Mouse (Mus musculus) heart, embryonic 15.5 days (tissue): Measurements from ENCODE around the gene Pcdh9. TPM values are rescaled to one million over a fixed set of nuclear protein-coding genes. Genes with fewer than 3 reads are reported as not detected.

Source experiments
- ATAC-seq: fragments of 200-750 bp; cut with Nextera tagmentation; replicated peaks from 2 replicates; pipeline ENCODE4 v1.8.0; 2017; ENCODE audit warnings: low read depth, moderate TSS enrichment; ENCODE audit not compliant: insufficient number of reproducible peaks, insufficient read depth, low FRiP score
- H3K27ac ChIP-seq: fragments of 300-500 bp; sonication (generic); 2 replicates; pipeline ENCODE4 v1.5.1; 2015; ENCODE audit warnings: mild to moderate bottlenecking, inconsistent platforms
- H3K27me3 ChIP-seq: fragments of 300-500 bp; sonication (generic); 2 replicates; pipeline ENCODE4 v1.6.1; 2015; ENCODE audit warnings: inconsistent platforms
- H3K36me3 ChIP-seq: fragments of 300-500 bp; sonication (generic); 2 replicates; pipeline ENCODE4 v1.6.1; 2015; ENCODE audit warnings: mild to moderate bottlenecking, inconsistent platforms
- H3K4me1 ChIP-seq: fragments of 300-500 bp; sonication (generic); replicated peaks from 2 replicates; pipeline ENCODE4 v1.6.1; 2015; ENCODE audit warnings: inconsistent platforms
- H3K4me2 ChIP-seq: fragments of 300-500 bp; sonication (generic); 2 replicates; pipeline ENCODE4 v1.6.1; 2015; ENCODE audit warnings: inconsistent platforms, mild to moderate bottlenecking, moderate library complexity
- H3K4me3 ChIP-seq: fragments of 300-500 bp; sonication (generic); 2 replicates; pipeline ENCODE4 v1.5.1; 2015; ENCODE audit warnings: mild to moderate bottlenecking, inconsistent platforms
- H3K9ac ChIP-seq: fragments of 300-500 bp; sonication (generic); 2 replicates; pipeline ENCODE4 v1.6.1; 2015; ENCODE audit warnings: mild to moderate bottlenecking, inconsistent platforms
- H3K9me3 ChIP-seq: fragments of 300-500 bp; sonication (generic); replicated peaks from 2 replicates; pipeline ENCODE4 v1.6.1; 2016; ENCODE audit warnings: inconsistent platforms
- WGBS: fragments of 180-500 bp; shearing (Covaris S2); methylation state at CpG from one replicate; pipeline ENCODE4 v1.1.7; 2015; ENCODE audit warnings: mixed read lengths; 5-methylcytosine and 5-hydroxymethylcytosine counted together
- polyA plus RNA-seq: library from polyadenylated mRNA; unstranded; fragments of >200 nt; fragmentation: Nextera tagmentation; extraction: Ambion mirVana; gene quantifications from 2 replicates; pipeline ENCODE4 v1.2.1, GENCODE M21; 2015

Pcdh9 gene
- polyA plus RNA-seq, 1 experiment from 2014 or later, result 8.7 TPM

GRCm38 (mm10) chr14:93786234-93786633, 104.2 kb downstream of the Pcdh9 start:
- no peak overlapping the region for H3K4me3 ChIP-seq
- H3K4me2 ChIP-seq, result no peak overlapping the region
- WGBS, result 77% methylated on average over 4 of the region's 4 CpGs
- no peak overlapping the region for H3K9ac ChIP-seq
- no peaks in the 10 kb centered on the region for H3K9me3 ChIP-seq
- H3K27ac ChIP-seq, result no peak overlapping the region
- no peak for ATAC-seq
- no peaks in the 10 kb centered on the region for H3K27me3 ChIP-seq
- H3K36me3 ChIP-seq, result no peaks in the 10 kb centered on the region
- H3K4me1 ChIP-seq, result no peaks in the 10 kb centered on the region

DNA sequence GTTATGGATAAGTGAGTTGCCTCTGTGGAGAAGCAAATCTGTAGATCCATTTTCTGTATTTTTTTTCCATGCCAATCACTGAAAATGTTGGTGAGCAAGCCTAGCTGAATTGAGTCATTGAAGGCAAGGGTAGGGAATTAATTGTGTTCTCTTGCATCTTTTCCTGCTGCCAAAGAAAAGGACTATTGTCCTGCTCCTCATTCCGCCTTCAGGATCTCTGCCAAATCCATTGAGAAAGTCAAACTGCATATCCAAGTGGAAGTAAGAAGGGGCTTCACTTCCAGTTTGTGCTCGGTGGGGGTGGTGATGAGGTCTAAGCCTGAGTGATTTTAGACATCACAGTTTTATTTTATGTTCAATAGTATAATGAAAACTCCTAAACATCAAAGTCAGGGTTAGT, 105.4 kb downstream of the Pcdh9 start:
- Histone ChIP-seq H3K4me3 (no peak overlapping the region), H3K9me3 (no peaks in the 10 kb centered on the region), H3K36me3 (no peaks in the 10 kb centered on the region), H3K4me2 (no peak overlapping the region), H3K27me3 (no peaks in the 10 kb centered on the region), H3K4me1 (no peaks in the 10 kb centered on the region), H3K27ac (no peak overlapping the region), H3K9ac (no peak overlapping the region)
- WGBS, result 60% methylated on average over 2 of the region's 2 CpGs
- no peak for ATAC-seq

DNA sequence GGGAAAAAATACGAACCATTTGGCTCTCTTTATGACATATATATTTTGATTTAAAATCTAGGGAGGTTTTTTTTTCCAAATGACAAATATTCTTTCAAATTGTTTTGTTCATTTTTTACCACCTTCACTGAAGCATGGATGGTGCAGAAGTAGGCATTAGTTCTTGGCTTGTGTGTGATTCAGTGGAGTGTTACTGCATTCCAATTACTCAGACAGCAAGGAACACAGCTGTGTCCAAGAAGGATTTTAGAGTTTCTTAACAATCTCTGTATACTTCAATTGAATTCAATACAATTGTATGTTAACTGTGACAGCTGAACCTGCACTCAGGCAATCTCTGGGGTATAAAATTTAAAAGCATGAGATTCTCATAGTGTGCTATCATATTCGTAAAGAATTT, 127.6 kb downstream of the Pcdh9 start:
- no peaks in the 10 kb centered on the region for H3K9me3 ChIP-seq
- H3K27ac ChIP-seq, result no peak overlapping the region
- WGBS, result 76% methylated on average over 2 of the region's 2 CpGs
- no peak for ATAC-seq
- H3K9ac ChIP-seq, result no peak overlapping the region
- no peak overlapping the region for H3K4me3 ChIP-seq
- no peak overlapping the region for H3K4me2 ChIP-seq
- H3K36me3 ChIP-seq, result no peaks in the 10 kb centered on the region
- no peaks in the 10 kb centered on the region for H3K27me3 ChIP-seq
- no peaks in the 10 kb centered on the region for H3K4me1 ChIP-seq

- Histone ChIP-seq H3K4me1 (no peaks in the 10 kb centered on the region), H3K4me3 (no peak overlapping the region)
Measured at GRCm38 (mm10) chr14:93734077-93734673, 156.3 kb downstream of the Pcdh9 start.

GRCm38 (mm10) chr14:93725798-93726197, 164.7 kb downstream of the Pcdh9 start:
- Histone ChIP-seq H3K27ac (no peak overlapping the region), H3K9ac (no peak overlapping the region), H3K36me3 (no peaks in the 10 kb centered on the region), H3K4me2 (no peak overlapping the region), H3K4me1 (no peaks in the 10 kb centered on the region), H3K4me3 (no peak overlapping the region), H3K9me3 (no peaks in the 10 kb centered on the region), H3K27me3 (no peaks in the 10 kb centered on the region)
- 48% methylated on average over 1 of the region's 1 CpGs for WGBS
- no peak for ATAC-seq

More at GRCm38 (mm10) chr14:93734077-93734673, 156.3 kb downstream of the Pcdh9 start:
- H3K4me2 ChIP-seq, result peak overlapping the region; percentile 36; the same call in 1 of the 2 replicates
- H3K9ac ChIP-seq, result no peak overlapping the region
- peak overlapping the region; percentile 40 for H3K27ac ChIP-seq
- WGBS, result 25% methylated on average over 10 of the region's 10 CpGs
- H3K27me3 ChIP-seq, result no peaks in the 10 kb centered on the region
- H3K9me3 ChIP-seq, result no peaks in the 10 kb centered on the region
- H3K36me3 ChIP-seq, result no peaks in the 10 kb centered on the region
- ATAC-seq, result peak; percentile 76

DNA sequence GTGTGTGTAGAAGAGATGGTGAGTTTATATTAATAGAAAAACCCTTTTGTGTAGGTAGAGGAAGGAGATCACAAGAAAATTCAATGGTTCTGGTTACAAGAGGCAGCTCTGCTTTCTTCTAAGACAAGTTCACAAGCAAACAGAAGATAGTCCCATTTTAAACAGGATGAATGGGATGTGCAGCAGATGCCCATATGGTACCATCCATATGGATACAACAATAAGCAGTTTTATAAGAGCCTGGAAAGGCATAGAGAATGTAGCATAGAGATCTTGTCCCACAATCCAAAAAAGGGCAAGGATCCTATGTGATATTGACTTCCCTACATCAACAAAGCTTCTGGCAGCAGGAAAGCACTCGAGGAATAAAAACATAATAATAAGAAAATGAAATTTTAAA, 171.3 kb downstream of the Pcdh9 start:
- WGBS, result 54% methylated on average over 1 of the region's 1 CpGs
- Histone ChIP-seq H3K4me2 (no peak overlapping the region), H3K4me3 (no peak overlapping the region), H3K4me1 (no peaks in the 10 kb centered on the region), H3K9me3 (no peaks in the 10 kb centered on the region), H3K36me3 (no peaks in the 10 kb centered on the region), H3K9ac (no peak overlapping the region), H3K27me3 (no peaks in the 10 kb centered on the region), H3K27ac (no peak overlapping the region)
- ATAC-seq, result no peak

- Histone ChIP-seq H3K4me1 (no peaks in the 10 kb centered on the region), H3K27ac (no peak overlapping the region), H3K9ac (no peak overlapping the region), H3K4me2 (no peak overlapping the region), H3K27me3 (no peaks in the 10 kb centered on the region), H3K36me3 (no peaks in the 10 kb centered on the region), H3K4me3 (no peak overlapping the region), H3K9me3 (no peaks in the 10 kb centered on the region)
- WGBS, result 73% methylated on average over 12 of the region's 12 CpGs
- ATAC-seq, result no peak
Measured at GRCm38 (mm10) chr14:93713250-93713935, 177.1 kb downstream of the Pcdh9 start.

DNA sequence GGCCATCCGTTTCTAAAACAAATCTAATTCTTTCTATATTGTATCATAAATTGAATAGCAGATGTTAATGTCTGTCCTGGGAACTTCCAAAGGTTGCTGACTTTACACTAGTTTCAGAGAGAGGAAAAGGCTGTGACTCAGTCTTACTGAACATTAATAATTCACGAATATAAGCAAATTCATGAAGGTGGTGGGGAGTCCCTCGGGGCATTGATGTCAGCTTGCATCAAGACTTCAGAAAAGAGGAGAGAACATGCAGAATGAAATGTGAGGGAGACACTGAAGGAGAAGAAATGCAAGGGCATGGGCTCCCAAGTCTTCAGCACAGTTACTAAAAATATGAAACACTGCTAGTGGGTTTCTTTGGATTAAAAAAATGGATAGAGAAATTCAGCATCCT, 181.8 kb downstream of the Pcdh9 start:
- no peak overlapping the region for H3K4me3 ChIP-seq
- no peaks in the 10 kb centered on the region for H3K27me3 ChIP-seq
- H3K4me2 ChIP-seq, result no peak overlapping the region
- no peaks in the 10 kb centered on the region for H3K9me3 ChIP-seq
- no peaks in the 10 kb centered on the region for H3K4me1 ChIP-seq
- no peaks in the 10 kb centered on the region for H3K36me3 ChIP-seq
- ATAC-seq, result no peak
- H3K27ac ChIP-seq, result no peak overlapping the region
- no peak overlapping the region for H3K9ac ChIP-seq
- WGBS, result 57% methylated on average over 3 of the region's 3 CpGs

GRCm38 (mm10) chr14:93701385-93702101, 188.9 kb downstream of the Pcdh9 start:
- Histone ChIP-seq H3K36me3 (no peaks in the 10 kb centered on the region), H3K9me3 (no peaks in the 10 kb centered on the region), H3K4me3 (no peak overlapping the region), H3K27ac (no peak overlapping the region), H3K27me3 (no peaks in the 10 kb centered on the region), H3K4me1 (no peaks in the 10 kb centered on the region), H3K9ac (no peak overlapping the region), H3K4me2 (no peak overlapping the region)
- WGBS, result 60% methylated on average over 12 of the region's 12 CpGs
- ATAC-seq, result no peak

- ATAC-seq, result no peak
- Histone ChIP-seq H3K9ac (no peak overlapping the region), H3K27ac (no peak overlapping the region), H3K36me3 (no peaks in the 10 kb centered on the region), H3K27me3 (no peaks in the 10 kb centered on the region), H3K4me1 (no peaks in the 10 kb centered on the region), H3K4me2 (no peak overlapping the region), H3K9me3 (no peaks in the 10 kb centered on the region), H3K4me3 (no peak overlapping the region)
- 81% methylated on average over 1 of the region's 1 CpGs for WGBS
Measured at GRCm38 (mm10) chr14:93700916-93701315, 189.6 kb downstream of the Pcdh9 start.

DNA sequence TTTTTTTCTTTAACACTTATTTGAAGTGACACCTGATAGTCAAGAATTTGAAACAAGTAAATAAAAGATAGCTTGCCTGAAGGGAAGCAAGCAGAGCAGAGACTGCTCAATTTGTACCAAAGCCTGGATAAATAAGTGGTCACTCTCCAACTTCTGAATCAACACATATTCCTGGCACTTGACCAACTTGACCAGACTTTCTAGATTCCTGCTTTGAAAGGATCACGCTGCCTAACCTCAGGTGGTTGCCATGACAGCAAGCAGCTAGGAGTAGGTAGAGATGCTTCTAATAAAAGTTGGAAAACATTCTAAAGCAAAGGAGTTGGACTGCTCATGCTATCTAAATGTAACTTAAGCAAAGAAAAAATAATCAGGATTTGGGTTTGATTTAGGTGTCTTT, 205.8 kb downstream of the Pcdh9 start:
- no peaks in the 10 kb centered on the region for H3K4me1 ChIP-seq
- no peak for ATAC-seq
- WGBS, result 51% methylated on average over 1 of the region's 1 CpGs
- H3K9me3 ChIP-seq, result 0 out of 2 replicates have a peak, but pooled peaks cover 3% of the 10 kb centered on the region
- H3K36me3 ChIP-seq, result no peaks in the 10 kb centered on the region
- no peaks in the 10 kb centered on the region for H3K27me3 ChIP-seq
- H3K4me2 ChIP-seq, result no peak overlapping the region
- H3K27ac ChIP-seq, result no peak overlapping the region
- H3K9ac ChIP-seq, result no peak overlapping the region
- H3K4me3 ChIP-seq, result no peak overlapping the region
